Mouse (Mus musculus) heart, embryonic 10.5 days (tissue): ENCODE measurements around the gene Znrf1. TPM values are rescaled to one million over a fixed set of nuclear protein-coding genes. Genes with fewer than 3 reads are reported as not detected.
A peak's percentile ranks its signal among the peaks of the same experiment; 100 is the strongest.

Experiments
- DNase-seq: peaks from one replicate; pipeline ENCODE4 v3.0.0-alpha.2; 2017; ENCODE audit warnings: low spot score
- H3K27ac ChIP-seq: fragments of 300-500 bp; sonication (generic); 2 replicates; pipeline ENCODE4 v1.5.1; 2016; ENCODE audit warnings: mild to moderate bottlenecking
- H3K27me3 ChIP-seq: fragments of 300-500 bp; sonication (generic); 2 replicates; pipeline ENCODE4 v1.6.1; 2016; ENCODE audit warnings: mild to moderate bottlenecking; ENCODE audit not compliant: poor library complexity, insufficient read depth, severe bottlenecking
- H3K36me3 ChIP-seq: fragments of 300-500 bp; sonication (generic); 2 replicates; pipeline ENCODE4 v1.6.1; 2016; ENCODE audit warnings: mild to moderate bottlenecking, moderate library complexity
- H3K4me1 ChIP-seq: fragments of 300-500 bp; sonication (generic); 2 replicates; pipeline ENCODE4 v1.6.1; 2016; ENCODE audit warnings: mild to moderate bottlenecking
- H3K4me3 ChIP-seq: fragments of 300-500 bp; sonication (generic); 2 replicates; pipeline ENCODE4 v1.5.1; 2016; ENCODE audit warnings: mild to moderate bottlenecking, moderate library complexity
- H3K9me3 ChIP-seq: fragments of 300-500 bp; sonication (generic); 2 replicates; pipeline ENCODE4 v1.6.1; 2016; ENCODE audit warnings: mild to moderate bottlenecking, moderate library complexity
- WGBS: fragments of 180-500 bp; shearing (Covaris S2); methylation state at CpG from one replicate; pipeline ENCODE4 v1.1.7; 2016; 5-methylcytosine and 5-hydroxymethylcytosine counted together
- polyA plus RNA-seq: library from polyadenylated mRNA; unstranded; fragments of >200 nt; fragmentation: Nextera tagmentation; extraction: Ambion mirVana; gene quantifications from 2 replicates; pipeline ENCODE4 v1.2.1, GENCODE M21; 2016

Znrf1 gene
- polyA plus RNA-seq, 1 experiment from 2014 or later: 37.0 TPM

GRCm38 (mm10) chr8:111658819-111659423 is 123.0 kb downstream of the Znrf1 start:
- no peak overlapping the region for H3K4me3 ChIP-seq
- peak overlapping the region; percentile 62; the same call in 1 of the 2 replicates for H3K27ac ChIP-seq
- H3K36me3 ChIP-seq: peaks cover 17% of the 10 kb centered on the region
- H3K4me1 ChIP-seq: peaks cover 21% of the 10 kb centered on the region
- DNase-seq: no peak
- WGBS: 47% methylated on average over 6 of the region's 6 CpGs
- no peaks in the 10 kb centered on the region for H3K27me3 ChIP-seq
- H3K9me3 ChIP-seq: no peaks in the 10 kb centered on the region

- DNase-seq: no peak
- H3K9me3 ChIP-seq: no peaks in the 10 kb centered on the region
- 87% methylated on average over 3 of the region's 3 CpGs for WGBS
These were observed 126.6 kb downstream of the Znrf1 start for GRCm38 (mm10) chr8:111662473-111662872.

DNA sequence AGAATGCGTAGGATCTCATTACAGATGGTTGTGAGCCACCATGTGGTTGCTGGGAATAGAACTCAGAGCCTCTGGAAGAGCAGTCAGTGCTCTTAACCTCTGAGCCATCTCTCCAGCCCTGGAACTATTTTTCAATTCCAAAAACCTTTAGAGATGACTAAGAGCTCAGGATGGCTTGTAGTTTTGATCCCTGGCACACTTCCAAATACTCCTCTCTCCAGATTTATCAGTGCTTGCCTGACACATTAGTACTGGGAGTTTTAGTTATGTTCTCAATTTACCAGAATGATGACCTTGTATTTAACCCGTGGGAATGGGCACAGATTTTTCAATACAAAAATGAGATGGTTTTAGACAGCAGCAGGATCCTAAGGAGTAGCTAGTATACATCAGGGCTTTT is 130.9 kb downstream of the Znrf1 start:
- H3K4me1 ChIP-seq: no peaks in the 10 kb centered on the region
- H3K36me3 ChIP-seq: peaks cover 53% of the 10 kb centered on the region
- 80% methylated on average over 2 of the region's 2 CpGs for WGBS
- 0 out of 2 replicates have a peak, but pooled peaks cover 3% of the 10 kb centered on the region for H3K9me3 ChIP-seq
- no peaks in the 10 kb centered on the region for H3K27me3 ChIP-seq
- no peak for DNase-seq
- H3K4me3 ChIP-seq: no peak overlapping the region
- no peak overlapping the region for H3K27ac ChIP-seq

More at GRCm38 (mm10) chr8:111662473-111662872, 126.6 kb downstream of the Znrf1 start:
- Histone ChIP-seq H3K36me3 (peaks cover 32% of the 10 kb centered on the region), H3K4me3 (no peak overlapping the region), H3K27me3 (no peaks in the 10 kb centered on the region), H3K27ac (no peak overlapping the region), H3K4me1 (peaks cover 12% of the 10 kb centered on the region)

Other genes with a start within 250 kb of the Znrf1 start
- 57.7 and 65.2 TPM in 2 replicates for gene Rfwd3, start 235.9 kb upstream of the Znrf1 start, polyA plus RNA-seq
- 0.98 and 1.5 TPM in 2 replicates for gene Mlkl, start 197.9 kb upstream of the Znrf1 start, polyA plus RNA-seq
- gene Fa2h, start 142.3 kb upstream of the Znrf1 start, polyA plus RNA-seq: not detected in 2 replicates
- gene Wdr59, start 14.0 kb upstream of the Znrf1 start, polyA plus RNA-seq: 4.4 and 5.9 TPM in 2 replicates
- gene Ldhd, start 94.3 kb downstream of the Znrf1 start, polyA plus RNA-seq: 0.30 and 0.43 TPM in 2 replicates
- 17.6 and 18.1 TPM in 2 replicates for gene Zfp1, start 107.3 kb downstream of the Znrf1 start, polyA plus RNA-seq
- gene Ctrb1, start 154.9 kb downstream of the Znrf1 start, polyA plus RNA-seq: not detected in 2 replicates
- gene Bcar1, start 207.7 kb downstream of the Znrf1 start, polyA plus RNA-seq: 53.2 and 54.4 TPM in 2 replicates